Mouse (Mus musculus): ENCODE measurements around the gene Pfkfb3. TPM values are rescaled to one million over a fixed set of nuclear protein-coding genes. Genes with fewer than 3 reads are reported as not detected.
"Not testable (repeated sequence)": the region's sequence is repeated elsewhere in the genome, so short reads cannot be mapped to it uniquely, and the experiment has no call there.

The Pfkfb3 gene
- total RNA-seq, 2 experiments from 2014 or later, result 38.1 to 42.3 TPM

GRCm38 (mm10) chr2:11552297-11552821 is 1.5 kb downstream of the Pfkfb3 start:
- no peak for DNase-seq (ENCODE audit: low spot score in 2 of 2)

- DNase-seq (ENCODE audit: low spot score in 2 of 2), result no peak
Measured at GRCm38 (mm10) chr2:11551726-11552125, 2.2 kb downstream of the Pfkfb3 start.

GRCm38 (mm10) chr2:11548508-11548907 is 5.4 kb downstream of the Pfkfb3 start:
- no peak for DNase-seq (ENCODE audit: low spot score in 2 of 2)

GRCm38 (mm10) chr2:11547609-11548008 is 6.3 kb downstream of the Pfkfb3 start:
- no peak for DNase-seq (ENCODE audit: low spot score in 2 of 2)

- no peak for DNase-seq (ENCODE audit: low spot score in 2 of 2)
Measured at GRCm38 (mm10) chr2:11546091-11546490, 7.8 kb downstream of the Pfkfb3 start.

GRCm38 (mm10) chr2:11545380-11545779 is 8.5 kb downstream of the Pfkfb3 start:
- DNase-seq (ENCODE audit: low spot score in 2 of 2), result no peak

- no peak for DNase-seq (ENCODE audit: low spot score in 2 of 2)
Measured at GRCm38 (mm10) chr2:11544342-11544741, 9.5 kb downstream of the Pfkfb3 start.

- no peak for DNase-seq (ENCODE audit: low spot score in 2 of 2)
Measured at GRCm38 (mm10) chr2:11543158-11543557, 10.7 kb downstream of the Pfkfb3 start.

GRCm38 (mm10) chr2:11542640-11543039 is 11.2 kb downstream of the Pfkfb3 start:
- DNase-seq (ENCODE audit: low spot score in 2 of 2), result peak; percentile 72 to 82

- DNase-seq (ENCODE audit: low spot score in 2 of 2), result no peak
Measured at GRCm38 (mm10) chr2:11542121-11542520, 11.8 kb downstream of the Pfkfb3 start.

- not testable (repeated sequence) for DNase-seq (ENCODE audit: low spot score in 2 of 2)
Measured at GRCm38 (mm10) chr2:11541528-11541927, 12.3 kb downstream of the Pfkfb3 start.

GRCm38 (mm10) chr2:11535966-11536365 is 17.9 kb downstream of the Pfkfb3 start:
- no peak for DNase-seq (ENCODE audit: low spot score in 2 of 2)

- peak; percentile 83 to 91 for DNase-seq (ENCODE audit: low spot score in 2 of 2)
Measured at GRCm38 (mm10) chr2:11535412-11535928, 18.4 kb downstream of the Pfkfb3 start.

- no peak for DNase-seq (ENCODE audit: low spot score in 2 of 2)
Measured at GRCm38 (mm10) chr2:11534826-11535225, 19.1 kb downstream of the Pfkfb3 start.

- DNase-seq (ENCODE audit: low spot score in 2 of 2), result peak; percentile 80 to 85
Measured at GRCm38 (mm10) chr2:11530101-11530500, 23.8 kb downstream of the Pfkfb3 start.

- DNase-seq (ENCODE audit: low spot score in 2 of 2), result no peak
Measured at GRCm38 (mm10) chr2:11526063-11526462, 27.8 kb downstream of the Pfkfb3 start.

GRCm38 (mm10) chr2:11524736-11525135 is 29.1 kb downstream of the Pfkfb3 start:
- no peak for DNase-seq (ENCODE audit: low spot score in 2 of 2)

- no peak for DNase-seq (ENCODE audit: low spot score in 2 of 2)
Measured at GRCm38 (mm10) chr2:11521758-11522157, 32.1 kb downstream of the Pfkfb3 start.

GRCm38 (mm10) chr2:11520786-11521185 is 33.1 kb downstream of the Pfkfb3 start:
- no peak for DNase-seq (ENCODE audit: low spot score in 2 of 2)

- no peak for DNase-seq (ENCODE audit: low spot score in 2 of 2)
Measured at GRCm38 (mm10) chr2:11515828-11516227, 38.0 kb downstream of the Pfkfb3 start.

GRCm38 (mm10) chr2:11513057-11513967 is 40.6 kb downstream of the Pfkfb3 start:
- DNase-seq (ENCODE audit: low spot score in 2 of 2), result no peak

GRCm38 (mm10) chr2:11512127-11512526 is 41.8 kb downstream of the Pfkfb3 start:
- DNase-seq (ENCODE audit: low spot score in 2 of 2), result no peak
